Mouse (Mus musculus) liver, adult (tissue): ENCODE measurements around the gene Ssbp4.
A peak's percentile ranks its signal among the peaks of the same experiment; 100 is the strongest.

Source experiments
- GATA4 ChIP-seq: IDR thresholded peaks from 2 replicates; pipeline ENCODE4 v1.6.1; 2014; ENCODE audit warnings: mild to moderate bottlenecking, low read length; ENCODE audit not compliant: insufficient replicate concordance

Gene Ssbp4

DNA sequence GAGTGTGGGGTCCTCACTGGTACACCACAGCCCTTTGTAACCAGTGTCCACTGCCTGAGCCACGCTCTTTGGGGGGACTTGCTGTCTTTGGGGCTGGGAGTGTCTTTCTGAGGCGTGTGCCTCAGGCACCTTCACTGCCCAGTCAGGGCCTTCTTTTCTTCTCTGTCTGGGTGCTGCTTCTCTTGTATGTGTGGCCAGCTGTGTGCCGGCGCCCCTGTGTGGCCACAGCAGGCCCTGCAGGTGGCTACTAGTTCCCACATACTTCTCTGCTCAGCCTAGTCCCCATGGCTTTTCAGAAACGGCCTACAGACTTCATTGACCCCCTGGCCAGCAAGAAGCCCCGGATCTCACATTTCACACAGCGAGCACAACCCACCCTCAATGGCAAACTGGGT, 23.4 kb downstream of the Ssbp4 start:
- no peak for TF ChIP-seq GATA4

DNA sequence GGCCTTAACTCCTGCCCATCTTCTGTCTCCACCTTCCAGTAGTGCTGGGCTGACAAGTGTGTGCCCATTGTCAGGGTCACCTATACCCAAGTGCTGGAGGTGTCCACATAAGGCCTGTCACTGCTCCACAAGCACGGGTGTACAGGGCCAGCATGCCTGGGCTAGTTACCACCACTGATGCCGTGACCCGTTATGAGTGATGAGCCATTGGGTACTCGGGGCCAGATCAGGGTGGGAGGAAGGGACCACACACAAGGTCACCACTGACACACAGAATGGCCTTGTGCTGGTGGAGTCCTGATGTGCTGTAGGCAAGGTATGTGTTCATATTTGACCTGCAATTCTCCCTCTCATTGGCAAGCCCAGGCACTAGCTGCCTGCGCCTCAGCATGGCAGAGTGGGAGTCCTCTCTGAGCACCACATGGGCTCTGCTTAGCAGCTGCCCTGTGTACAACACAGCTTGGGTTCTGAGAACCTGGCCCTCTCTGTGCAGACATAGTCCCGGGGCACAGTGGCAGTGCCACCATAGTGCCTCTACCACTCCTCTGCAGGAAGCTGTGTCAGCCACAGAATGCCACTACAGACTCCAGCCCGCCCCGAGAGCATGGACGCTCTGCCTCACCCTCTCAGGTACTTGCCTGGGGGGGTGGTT, 23.9 kb downstream of the Ssbp4 start:
- TF ChIP-seq GATA4: no peak

DNA sequence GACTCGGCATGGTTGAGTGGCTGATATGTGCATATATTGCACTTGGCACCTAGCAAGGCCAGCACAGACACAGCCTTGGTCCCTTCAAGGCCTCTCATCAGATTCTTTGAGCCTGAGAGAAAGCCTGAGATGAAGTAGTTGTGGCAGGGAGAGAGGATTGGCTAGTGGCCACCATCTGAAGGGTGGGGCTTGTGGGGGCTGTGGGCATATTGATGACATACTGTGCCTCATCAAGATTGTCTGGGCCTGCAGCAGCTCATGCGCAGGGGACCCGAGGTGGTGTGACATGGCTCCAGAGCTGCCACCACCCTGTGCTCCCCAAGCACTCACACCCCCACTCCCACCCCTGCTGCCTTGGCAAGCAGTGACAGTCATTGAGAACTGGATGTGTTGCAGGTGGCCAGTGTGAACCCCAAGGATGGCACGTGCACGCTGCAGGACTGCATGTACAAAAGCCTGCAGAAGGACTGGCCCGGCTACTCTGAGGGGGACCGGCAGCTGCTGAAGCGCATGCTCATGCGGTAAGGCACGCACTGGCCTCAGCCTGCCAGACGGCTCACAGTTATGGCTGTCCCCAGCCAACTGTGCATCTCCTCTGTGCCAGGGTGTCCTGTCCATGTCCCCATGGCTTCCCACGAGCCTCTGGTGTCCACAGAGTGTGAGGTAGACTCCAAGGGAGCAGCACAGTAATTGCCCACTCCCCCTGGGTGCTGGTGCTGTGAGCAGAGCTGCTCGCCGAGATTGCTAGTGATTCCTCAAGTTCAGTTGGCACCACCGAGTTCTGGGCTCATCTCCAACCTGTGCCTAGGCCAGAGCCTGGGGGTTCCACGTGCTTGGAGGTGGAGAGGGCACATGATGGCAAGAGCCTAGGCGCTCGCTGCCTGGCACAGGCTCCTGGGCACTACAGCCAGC, 24.9 kb downstream of the Ssbp4 start:
- TF ChIP-seq GATA4: no peak

DNA sequence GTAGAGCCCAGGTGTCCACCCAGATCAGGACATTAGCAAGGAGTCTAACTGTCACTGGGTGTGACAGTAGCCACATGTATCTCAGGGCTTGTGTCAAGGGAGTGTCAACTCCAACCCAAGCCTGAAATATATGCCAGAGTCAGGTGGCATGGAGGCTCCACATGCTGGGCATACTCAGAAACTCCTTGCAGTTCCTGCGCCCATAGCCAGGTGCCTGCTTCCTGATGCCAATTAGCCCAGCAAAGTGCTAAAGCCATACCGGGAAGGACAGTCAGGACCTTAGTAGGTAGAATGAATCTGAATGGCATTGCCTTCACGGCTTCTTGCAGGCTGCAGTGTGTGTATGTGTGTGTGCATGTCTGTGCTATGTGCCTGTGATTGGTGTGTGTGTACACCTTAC, 31.5 kb downstream of the Ssbp4 start:
- no peak for TF ChIP-seq GATA4

DNA sequence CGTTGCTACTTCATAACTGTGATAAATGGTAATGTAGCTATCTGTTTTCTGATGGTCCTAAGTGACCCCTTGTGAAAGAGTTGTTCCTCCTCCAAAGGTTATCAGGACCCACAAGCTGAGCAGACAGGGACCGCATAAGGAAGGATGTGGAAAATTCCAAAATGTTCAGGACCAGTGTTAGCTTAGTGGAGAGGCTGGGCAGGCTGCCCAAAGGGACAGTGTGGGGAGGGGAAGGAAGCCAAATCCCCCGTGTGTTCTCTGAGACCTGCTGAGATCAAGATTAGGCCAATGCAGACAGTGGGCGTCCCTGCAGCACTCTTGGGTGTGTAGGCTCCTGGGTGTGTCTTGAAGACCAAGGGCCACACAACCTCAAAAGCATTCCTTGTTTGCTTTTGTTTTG, 33.8 kb downstream of the Ssbp4 start:
- peak; percentile 95 for TF ChIP-seq GATA4

DNA sequence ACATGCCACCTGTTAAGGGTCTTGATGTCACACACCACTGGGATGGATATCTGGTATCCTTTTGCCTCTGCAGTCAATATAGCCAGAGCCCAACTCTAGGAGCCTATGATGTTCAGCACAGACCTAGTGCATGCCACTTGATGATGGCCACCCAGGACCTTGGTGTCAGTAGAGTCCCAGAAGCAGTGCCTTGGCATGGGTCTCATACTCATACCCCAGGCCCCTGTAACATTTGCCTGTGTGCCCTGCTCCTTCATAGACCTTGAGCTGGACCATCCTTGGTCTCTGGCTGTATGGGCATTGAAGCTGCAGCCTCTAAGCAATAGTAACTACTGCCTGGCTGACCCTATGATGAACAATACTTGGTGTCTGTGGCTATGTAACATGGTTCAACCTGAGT, 34.4 kb downstream of the Ssbp4 start:
- no peak for TF ChIP-seq GATA4

DNA sequence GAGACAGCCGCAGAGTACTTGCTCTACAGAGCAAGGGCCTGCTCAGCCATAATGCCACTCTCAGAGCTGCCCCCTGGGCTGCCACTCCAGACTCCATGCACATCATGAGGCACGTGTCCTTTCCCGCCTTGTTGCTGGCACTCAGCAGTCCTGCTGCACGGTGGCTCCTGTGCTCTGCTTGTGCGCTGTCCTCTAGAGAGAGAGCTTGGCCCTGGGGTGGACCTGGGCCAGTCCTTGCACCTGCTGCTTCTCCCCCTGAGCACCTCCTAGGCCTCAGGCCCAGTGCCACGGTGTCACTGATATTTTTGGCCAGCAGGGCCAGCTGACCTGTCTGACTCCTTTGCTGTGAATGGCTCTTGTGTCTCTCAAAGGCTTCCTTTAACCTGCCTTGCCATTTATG, 37.7 kb downstream of the Ssbp4 start:
- TF ChIP-seq GATA4: no peak

DNA sequence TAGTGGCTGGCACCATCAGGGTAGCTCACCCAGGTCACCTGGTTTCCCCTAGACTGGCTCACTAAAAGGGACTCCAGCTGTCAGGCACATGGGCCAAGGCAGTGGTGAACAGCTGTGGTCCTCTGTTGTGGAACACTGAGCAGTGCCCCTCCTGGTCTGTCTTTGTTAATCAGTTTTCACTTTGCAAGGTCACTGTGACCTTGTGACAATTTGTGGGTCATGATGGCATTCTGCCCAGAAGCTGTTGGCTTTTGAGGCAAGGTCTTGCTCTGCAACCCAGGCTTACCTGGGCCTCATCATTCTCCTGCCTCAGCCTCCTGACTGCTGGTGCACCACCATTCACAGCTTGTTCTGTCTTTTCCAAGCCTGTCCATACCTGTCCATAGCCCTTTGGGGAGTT, 38.3 kb downstream of the Ssbp4 start:
- TF ChIP-seq GATA4: no peak

DNA sequence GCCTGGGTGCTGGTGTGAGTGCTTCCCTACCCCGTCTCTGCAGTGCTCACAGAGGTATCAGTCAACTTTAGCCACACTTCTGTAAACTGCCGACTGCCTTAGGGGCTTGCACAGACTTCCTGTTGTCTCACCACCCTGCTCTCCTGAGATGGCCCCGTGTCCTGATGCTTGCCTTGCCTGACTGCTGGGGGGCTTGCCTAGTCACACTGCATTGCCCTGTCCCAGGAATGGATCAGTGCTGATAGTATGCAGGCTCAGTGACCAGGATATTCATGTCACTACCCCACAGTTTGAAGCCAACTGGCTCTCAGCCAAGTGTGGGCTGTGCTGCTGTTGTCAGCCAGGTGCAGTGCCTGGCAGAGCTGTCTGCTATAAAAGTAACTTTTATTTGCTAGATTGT, 43.1 kb downstream of the Ssbp4 start:
- TF ChIP-seq GATA4: no peak

DNA sequence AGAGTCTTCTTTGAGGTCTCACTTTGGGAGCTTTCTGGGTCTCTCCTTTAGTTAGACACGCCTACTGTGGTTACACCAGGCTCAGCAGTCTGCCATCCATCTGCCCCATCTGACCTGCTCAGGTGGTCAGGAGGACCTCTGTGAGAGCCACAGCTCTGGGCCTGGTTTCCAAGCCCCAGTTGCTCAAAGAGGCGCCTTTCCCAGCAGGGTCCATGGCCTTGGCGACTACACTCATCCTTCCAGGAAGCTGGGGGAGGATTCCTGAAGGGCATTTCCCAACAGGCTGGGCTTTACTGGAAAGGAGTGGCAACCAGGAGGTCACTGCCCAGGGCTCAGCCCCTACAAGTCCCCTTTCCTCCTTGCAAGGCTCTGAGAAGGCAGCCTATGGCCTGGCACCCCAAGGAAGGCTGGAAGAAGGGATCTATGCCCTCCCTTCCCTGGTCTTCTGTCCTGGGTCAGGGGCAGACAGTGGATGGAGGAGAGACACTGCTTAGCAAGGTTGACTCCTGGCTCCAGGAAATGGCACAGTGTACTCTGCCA, 43.9 kb downstream of the Ssbp4 start:
- TF ChIP-seq GATA4: no peak

DNA sequence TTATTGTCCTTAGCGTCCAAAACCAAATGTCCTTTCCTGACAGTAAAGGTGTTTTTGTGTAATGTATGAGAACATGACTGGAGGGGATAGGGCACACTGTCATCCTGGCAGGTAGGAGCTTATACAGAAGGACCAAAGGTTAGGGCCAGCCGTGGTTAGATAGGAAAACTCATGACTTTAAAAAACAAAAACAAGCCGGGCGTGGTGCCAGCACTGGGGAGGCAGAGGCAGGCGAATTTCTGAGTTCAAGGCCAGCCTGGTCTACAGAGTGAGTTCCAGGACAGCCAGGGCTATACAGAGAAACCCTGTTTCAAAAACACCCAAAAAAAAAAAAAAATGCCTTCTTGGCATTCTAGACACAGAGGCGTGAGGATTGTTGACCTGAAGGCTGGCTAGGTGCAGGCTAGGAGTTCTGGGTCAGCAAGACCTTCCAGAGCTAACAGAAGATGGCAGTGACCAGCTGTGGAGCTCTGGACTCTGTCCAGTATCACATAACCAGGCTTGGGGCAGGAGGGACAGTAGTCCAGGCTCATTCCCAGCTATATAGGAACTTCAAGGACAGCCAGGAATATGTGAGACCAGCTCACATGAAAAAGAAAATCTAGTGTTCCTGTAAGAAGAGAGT, 44.8 kb downstream of the Ssbp4 start:
- no peak for TF ChIP-seq GATA4

DNA sequence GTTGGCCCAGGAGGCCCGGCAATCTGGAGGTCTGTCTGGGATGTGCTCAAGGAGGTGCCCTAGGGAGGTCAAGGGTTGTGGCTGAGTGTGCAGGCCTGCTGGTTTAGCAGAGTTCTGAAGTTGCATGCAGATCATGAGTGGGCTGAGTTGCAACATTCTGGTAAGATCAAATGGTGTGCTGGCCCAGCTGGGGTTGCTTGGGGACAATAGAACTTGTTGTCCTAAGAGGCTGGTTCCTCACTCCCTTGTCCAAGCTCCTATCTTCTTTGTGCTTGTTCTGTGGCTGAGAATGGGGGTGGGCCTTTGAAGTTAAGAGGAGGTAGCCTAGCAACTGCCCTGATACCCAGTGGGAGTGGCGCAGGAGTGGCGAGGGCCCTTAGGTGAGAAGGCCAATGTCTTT, 45.9 kb downstream of the Ssbp4 start:
- no peak for TF ChIP-seq GATA4

DNA sequence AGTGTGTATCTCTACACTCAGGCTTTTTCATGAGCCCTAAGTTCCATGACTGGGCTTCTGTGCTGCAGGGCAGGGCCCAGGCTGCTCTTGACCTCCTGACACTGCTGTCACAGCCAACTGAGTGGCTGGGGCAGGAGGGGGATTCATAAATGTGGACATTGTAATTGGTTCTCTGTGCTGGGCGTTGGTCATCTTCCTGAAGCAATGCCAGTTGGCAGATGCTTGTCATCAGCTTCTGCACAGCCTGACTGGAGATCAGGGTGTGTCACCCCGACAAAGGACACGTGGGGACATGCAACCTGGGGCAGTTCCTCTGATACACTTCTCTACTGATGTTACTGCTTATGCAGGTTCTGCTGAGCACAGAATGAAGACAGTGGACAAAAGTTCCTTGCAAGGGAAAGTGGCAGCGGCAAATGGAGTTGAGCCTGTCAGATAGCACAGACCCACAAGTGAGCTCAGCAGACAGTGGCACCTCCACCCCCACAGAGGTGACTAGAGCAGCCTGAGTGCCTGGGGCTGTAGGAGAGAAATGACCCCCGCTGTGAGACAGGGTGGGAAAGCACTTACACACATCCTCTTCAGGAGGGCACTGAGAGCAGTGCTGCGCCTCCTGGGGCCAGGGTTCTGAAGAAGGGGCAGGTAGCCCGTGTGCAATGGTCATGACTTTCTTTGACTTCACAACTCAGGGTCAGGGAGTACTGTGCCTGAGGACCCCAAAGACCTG, 46.7 kb downstream of the Ssbp4 start:
- TF ChIP-seq GATA4: peak; percentile 31; the same call in 1 of the 2 replicates

DNA sequence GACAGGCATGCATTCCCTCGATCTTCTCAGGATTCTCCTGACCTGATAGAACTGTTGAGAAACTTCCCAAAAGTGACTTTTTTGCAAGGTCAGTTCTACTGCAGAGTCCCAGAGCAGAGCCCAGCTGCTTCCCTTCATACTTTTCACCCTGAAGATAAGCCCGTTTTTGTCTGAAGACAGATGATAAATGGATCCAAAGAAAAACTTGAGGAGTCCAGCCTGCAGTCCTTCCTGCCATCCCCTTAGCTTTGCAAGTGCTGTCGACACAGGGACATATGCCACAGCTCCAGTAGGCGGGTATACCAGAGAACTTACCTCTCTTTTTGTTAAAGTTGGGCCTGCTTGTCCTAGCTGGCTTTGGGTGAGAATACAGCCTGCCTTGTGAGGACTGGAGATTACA, 47.3 kb downstream of the Ssbp4 start:
- 0 out of 2 replicates have a peak, but pooled peaks have one; percentile 7 for TF ChIP-seq GATA4

DNA sequence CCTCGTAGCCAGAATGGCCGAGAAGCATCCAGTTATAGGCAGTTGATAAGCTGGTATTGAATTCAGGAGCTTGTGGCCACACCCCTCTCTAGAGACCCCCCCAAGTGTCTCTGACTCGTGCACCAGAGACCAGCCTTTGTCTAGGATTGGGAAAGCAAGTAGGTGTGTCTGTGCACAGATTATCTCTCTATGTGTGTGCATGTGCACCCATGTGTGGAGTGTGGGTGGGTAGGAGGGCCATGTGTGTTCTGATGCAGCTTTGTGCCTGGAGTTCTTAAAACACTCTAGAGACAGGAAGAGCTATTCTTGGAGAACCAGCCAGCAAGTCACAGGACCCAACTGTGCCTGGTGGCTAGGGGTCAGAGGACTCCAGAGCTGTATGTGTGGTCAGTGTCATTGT, 48.1 kb downstream of the Ssbp4 start:
- no peak for TF ChIP-seq GATA4
